Mouse (Mus musculus) heart, adult 2 months (tissue): ENCODE results near the gene Arid3b.

Experiments
- CTCF ChIP-seq: fragments of 200-600 bp; IDR thresholded peaks from 2 replicates; pipeline ENCODE4 v1.8.1; 2022; ENCODE audit warnings: antibody characterized with exemption, mild to moderate bottlenecking, moderate library complexity
- EP300 ChIP-seq: fragments of 200-500 bp; IDR thresholded peaks from 2 replicates; pipeline ENCODE4 v1.6.1; 2011; ENCODE audit warnings: low read depth, low read length, control low read depth; ENCODE audit not compliant: insufficient read depth
- POLR2A ChIP-seq: fragments of 200-500 bp; IDR thresholded peaks from 2 replicates; pipeline ENCODE4 v1.6.1; 2011; ENCODE audit warnings: mild to moderate bottlenecking, low read depth, low read length, control low read depth; ENCODE audit not compliant: insufficient read depth

GRCm38 (mm10) chr9:57874994-57875393, 38.4 kb upstream of the Arid3b start:
- TF ChIP-seq CTCF (no peak), POLR2A (no peak), EP300 (no peak)
